Mouse (Mus musculus) spleen, postnatal 4 days (tissue): ENCODE measurements around the gene Srr.

Experiments
- DNase-seq, 2 experiments: peaks; one replicate each; pipeline ENCODE4 v3.0.0; 2022; ENCODE audit warnings: low spot score in 2 of 2

Gene Srr

GRCm38 (mm10) chr11:74863471-74863870, 62.3 kb downstream of the Srr start:
- DNase-seq = no peak

GRCm38 (mm10) chr11:74862129-74862528, 63.6 kb downstream of the Srr start:
- DNase-seq = no peak

GRCm38 (mm10) chr11:74857756-74858155, 68.0 kb downstream of the Srr start:
- no peak for DNase-seq
